Mouse (Mus musculus): ENCODE data around the gene Gm20388.

- TF ChIP-seq HCFC1 (IDR thresholded peaks at IDR 0.05; ENCODE audit: borderline replicate concordance, insufficient read depth, low read length) (no peak), ZC3H11A (IDR thresholded peaks at IDR 0.05; ENCODE audit: borderline replicate concordance, low read depth, low read length) (no peak), CHD2 (IDR thresholded peaks at IDR 0.05; ENCODE audit: low read depth, low read length) (no peak), MAFK (IDR thresholded peaks at IDR 0.05; ENCODE audit: insufficient read depth, low read depth, low read length) (no peak), ZNF384 (IDR thresholded peaks at IDR 0.05; ENCODE audit: low read depth, low read length) (no peak)
Observed at GRCm38 (mm10) chr8:121073174-121074107, 1162.8 kb downstream of the Gm20388 start.
